Mouse (Mus musculus) ES-Bruce4 (cell line): ENCODE measurements around the gene Mcm7.

Experiments
- CTCF ChIP-seq: IDR thresholded peaks from one replicate; pipeline ENCODE4 v1.8.1; 2011; ENCODE audit warnings: low read depth, low read length
- POLR2A ChIP-seq: IDR thresholded peaks from one replicate; pipeline ENCODE4 v1.8.1; 2011; ENCODE audit warnings: low read length; ENCODE audit not compliant: insufficient read depth

DNA sequence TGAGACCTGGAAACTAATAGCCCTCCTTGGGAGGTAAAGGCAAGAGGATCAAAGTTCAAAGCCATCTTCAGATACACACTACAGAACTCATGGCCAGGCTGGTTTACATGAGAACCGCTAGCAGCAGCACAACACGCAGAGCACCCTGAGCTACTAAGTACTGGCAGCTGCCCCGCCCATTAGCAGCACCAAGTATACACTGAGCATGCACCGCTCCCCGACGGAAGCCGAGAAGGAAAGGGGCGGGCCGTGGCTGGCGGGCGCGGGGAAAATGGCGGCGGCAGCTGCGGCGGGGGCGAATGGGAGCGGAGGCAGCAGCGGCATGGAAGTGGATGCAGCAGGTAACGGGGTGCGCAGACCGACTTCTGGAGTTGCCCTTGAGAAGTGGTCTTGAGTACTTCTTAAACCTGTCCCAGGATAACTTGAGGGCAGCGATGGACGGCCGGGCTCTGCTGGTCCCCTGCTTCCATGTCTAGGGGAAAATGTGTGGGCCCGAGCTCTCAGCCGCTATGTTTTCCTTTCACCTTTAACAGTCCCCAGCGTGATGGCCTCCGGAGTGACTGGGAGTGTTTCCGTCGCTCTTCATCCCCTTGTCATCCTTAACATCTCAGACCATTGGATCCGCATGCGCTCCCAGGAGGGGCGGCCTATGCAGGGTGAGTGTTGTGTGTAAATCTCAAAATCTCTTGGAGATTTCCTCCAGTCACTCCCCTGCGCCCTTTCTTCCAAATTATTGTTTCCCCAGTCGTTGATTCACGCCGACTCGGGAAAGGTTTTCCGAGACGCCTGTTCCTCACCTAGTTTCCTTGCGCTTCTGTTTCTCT lies 11.2 kb downstream of the Mcm7 start, which contains the start of gene Cops6:
- TF ChIP-seq CTCF (no peak), POLR2A (peak; percentile 62)
